Mouse (Mus musculus) liver, embryonic 11.5 days (tissue): ENCODE results near the gene 9030025P20Rik. TPM values are rescaled to one million over a fixed set of nuclear protein-coding genes. Genes with fewer than 3 reads are reported as not detected.
"Not testable (repeated sequence)": the region's sequence is repeated elsewhere in the genome, so short reads cannot be mapped to it uniquely, and the experiment has no call there.

Source experiments
- ATAC-seq: fragments of 200-750 bp; cut with Nextera tagmentation; replicated peaks from 2 replicates; pipeline ENCODE4 v1.8.0; 2017; ENCODE audit warnings: moderate number of reproducible peaks, mild to moderate bottlenecking, moderate TSS enrichment, moderate library complexity; ENCODE audit not compliant: low FRiP score
- DNase-seq: peaks from one replicate; pipeline ENCODE4 v3.0.0-alpha.2; 2017; ENCODE audit warnings: low spot score
- H3K27ac ChIP-seq: fragments of 300-500 bp; sonication (generic); 2 replicates; pipeline ENCODE4 v1.5.1; 2014; ENCODE audit warnings: mild to moderate bottlenecking, low read depth, low read length, control low read depth
- H3K27me3 ChIP-seq: fragments of 300-500 bp; sonication (generic); replicated peaks from 2 replicates; pipeline ENCODE4 v1.6.1; 2014; ENCODE audit warnings: low read length, mixed read lengths; ENCODE audit not compliant: control insufficient read depth, insufficient read depth
- H3K36me3 ChIP-seq: fragments of 300-500 bp; sonication (generic); 2 replicates; pipeline ENCODE4 v1.6.1; 2014; ENCODE audit warnings: mild to moderate bottlenecking, low read length, moderate library complexity, mixed read lengths; ENCODE audit not compliant: control insufficient read depth, insufficient read depth
- H3K4me1 ChIP-seq: fragments of 300-500 bp; sonication (generic); replicated peaks from 2 replicates; pipeline ENCODE4 v1.6.1; 2014; ENCODE audit warnings: low read length, mixed read lengths; ENCODE audit not compliant: control insufficient read depth, insufficient read depth
- H3K4me2 ChIP-seq: fragments of 300-500 bp; sonication (generic); 2 replicates; pipeline ENCODE4 v1.6.1; 2014; ENCODE audit warnings: mild to moderate bottlenecking, control low read depth, moderate library complexity
- H3K4me3 ChIP-seq: fragments of 300-500 bp; sonication (generic); 2 replicates; pipeline ENCODE4 v1.5.1; 2014; ENCODE audit warnings: low read depth, low read length, control low read depth
- H3K9ac ChIP-seq: fragments of 300-500 bp; sonication (generic); 2 replicates; pipeline ENCODE4 v1.6.1; 2014; ENCODE audit warnings: low read depth, low read length, control low read depth
- H3K9me3 ChIP-seq: fragments of 300-500 bp; sonication (generic); 2 replicates; pipeline ENCODE4 v1.6.1; 2016; ENCODE audit warnings: low read length, inconsistent platforms, mixed read lengths; ENCODE audit not compliant: control insufficient read depth
- whole genome bisulfite sequencing: fragments of 180-500 bp; shearing (Covaris S2); extraction: QIAGEN DNeasy Blood & Tissue Kit; methylation state at CpG from one replicate; pipeline ENCODE4 v1.1.7; 2014; 5-methylcytosine and 5-hydroxymethylcytosine counted together
- polyA plus RNA-seq: library from polyadenylated mRNA; unstranded; fragments of >200 nt; fragmentation: Nextera tagmentation; extraction: Ambion mirVana; gene quantifications from 2 replicates; pipeline ENCODE4 v1.2.1, GENCODE M21; 2014

Gene 9030025P20Rik
- polyA plus RNA-seq, 1 experiment from 2014 or later = 8.2 TPM

GRCm38 (mm10) chr17:14943729-14944059 lies 34.6 kb upstream of the 9030025P20Rik start:
- H3K4me3 ChIP-seq = peak overlapping the region; percentile 81
- DNase-seq (no peak), ATAC-seq (peak; percentile 27)
- peak overlapping the region; percentile 27; the same call in 1 of the 2 replicates for H3K27ac ChIP-seq
- H3K9ac ChIP-seq = peak overlapping the region; percentile 77
- no peaks in the 10 kb centered on the region for H3K9me3 ChIP-seq
- WGBS = 16% methylated on average over 16 of the region's 16 CpGs
- H3K4me2 ChIP-seq = peak overlapping the region; percentile 84
- H3K27me3 ChIP-seq = no peaks in the 10 kb centered on the region
- H3K36me3 ChIP-seq = peaks cover 11% of the 10 kb centered on the region; the same call in 1 of the 2 replicates
- peaks cover 6% of the 10 kb centered on the region for H3K4me1 ChIP-seq

GRCm38 (mm10) chr17:14944551-14944950 lies 33.7 kb upstream of the 9030025P20Rik start:
- H3K27ac ChIP-seq = no peak overlapping the region
- WGBS = 73% methylated on average over 1 of the region's 1 CpGs
- DNase-seq (no peak), ATAC-seq (no peak)
- no peak overlapping the region; the same call in 1 of the 2 replicates for H3K4me3 ChIP-seq
- peaks cover 6% of the 10 kb centered on the region for H3K4me1 ChIP-seq
- H3K27me3 ChIP-seq = no peaks in the 10 kb centered on the region
- no peaks in the 10 kb centered on the region for H3K9me3 ChIP-seq
- no peak overlapping the region for H3K9ac ChIP-seq
- peaks cover 13% of the 10 kb centered on the region for H3K36me3 ChIP-seq
- H3K4me2 ChIP-seq = peak overlapping the region; percentile 84

- H3K4me2 ChIP-seq = no peak overlapping the region
These were observed 29.0 kb upstream of the 9030025P20Rik start for GRCm38 (mm10) chr17:14949161-14949827.

DNA sequence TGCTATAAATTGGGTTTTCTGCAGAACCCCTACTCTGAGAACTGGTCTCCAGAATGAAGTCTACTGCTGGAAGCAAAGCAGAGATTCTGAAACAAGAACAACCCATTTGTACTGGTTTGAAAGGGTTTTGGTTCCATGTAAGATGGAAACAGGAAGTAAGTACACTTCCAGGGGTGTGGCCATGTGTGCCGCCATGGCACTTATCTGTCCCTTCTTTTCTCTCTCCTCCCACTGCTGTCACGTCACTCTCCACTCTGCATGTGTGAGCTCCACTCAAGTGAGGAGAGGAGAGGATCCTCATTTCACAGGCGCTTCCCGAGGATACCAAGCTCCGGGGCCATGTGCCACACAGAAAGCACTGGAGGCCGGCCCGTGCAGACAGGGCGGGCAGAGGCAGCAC lies 24.8 kb upstream of the 9030025P20Rik start:
- peaks cover 9% of the 10 kb centered on the region for H3K4me1 ChIP-seq
- peak; percentile 63 for ATAC-seq
- H3K36me3 ChIP-seq = peaks cover 36% of the 10 kb centered on the region
- no peak overlapping the region for H3K9ac ChIP-seq
- no peak overlapping the region for H3K4me2 ChIP-seq
- WGBS = 71% methylated on average over 8 of the region's 8 CpGs
- no peak overlapping the region for H3K4me3 ChIP-seq
- no peak for DNase-seq
- H3K9me3 ChIP-seq = no peaks in the 10 kb centered on the region
- no peaks in the 10 kb centered on the region for H3K27me3 ChIP-seq
- no peak overlapping the region for H3K27ac ChIP-seq

More at GRCm38 (mm10) chr17:14949161-14949827, 29.0 kb upstream of the 9030025P20Rik start:
- Histone ChIP-seq H3K27me3 (no peaks in the 10 kb centered on the region), H3K27ac (no peak overlapping the region), H3K4me1 (peaks cover 3% of the 10 kb centered on the region), H3K36me3 (peaks cover 39% of the 10 kb centered on the region), H3K9me3 (no peaks in the 10 kb centered on the region), H3K9ac (no peak overlapping the region), H3K4me3 (no peak overlapping the region)
- WGBS = 85% methylated on average over 7 of the region's 7 CpGs
- DNase-seq (no peak), ATAC-seq (no peak)

DNA sequence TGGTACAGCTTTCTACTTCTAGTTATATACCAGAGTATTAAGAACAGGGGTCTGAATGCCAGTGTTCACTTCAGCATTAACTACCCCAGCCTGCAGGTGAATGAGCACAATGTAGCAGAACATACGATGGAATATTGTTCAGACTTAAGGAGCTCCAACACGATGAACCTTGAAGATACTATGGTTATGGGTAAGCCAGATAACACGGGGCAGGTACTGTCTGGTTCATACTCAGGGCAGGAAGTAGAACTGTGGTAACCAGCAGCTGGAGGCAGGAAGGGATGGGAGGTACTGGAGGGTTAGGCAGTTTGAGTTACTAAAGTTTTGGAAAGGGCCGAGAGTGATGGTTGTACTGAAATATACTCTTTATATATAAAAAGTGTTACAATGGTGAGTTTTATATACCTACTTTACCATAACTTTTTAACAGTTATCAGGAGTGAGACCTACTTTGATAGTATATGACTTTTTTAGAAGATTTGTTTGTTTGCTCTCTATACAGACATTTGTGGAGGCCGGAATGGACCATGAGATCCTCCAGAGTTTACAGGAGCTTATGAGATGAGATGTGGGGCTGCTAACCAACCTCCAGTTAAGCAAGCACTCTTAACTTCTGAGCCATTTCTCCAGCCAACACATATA lies 19.5 kb upstream of the 9030025P20Rik start:
- DNase-seq (no peak), ATAC-seq (no peak)
- Histone ChIP-seq H3K4me3 (peak overlapping the region; percentile 28; the same call in 1 of the 2 replicates), H3K4me1 (peaks cover 19% of the 10 kb centered on the region), H3K4me2 (peak overlapping the region; percentile 82), H3K9me3 (no peaks in the 10 kb centered on the region), H3K36me3 (peaks cover 14% of the 10 kb centered on the region), H3K27ac (peak overlapping the region; percentile 7; the same call in 1 of the 2 replicates), H3K9ac (peak overlapping the region; percentile 20; the same call in 1 of the 2 replicates), H3K27me3 (no peaks in the 10 kb centered on the region)
- 66% methylated on average over 5 of the region's 5 CpGs for WGBS

DNA sequence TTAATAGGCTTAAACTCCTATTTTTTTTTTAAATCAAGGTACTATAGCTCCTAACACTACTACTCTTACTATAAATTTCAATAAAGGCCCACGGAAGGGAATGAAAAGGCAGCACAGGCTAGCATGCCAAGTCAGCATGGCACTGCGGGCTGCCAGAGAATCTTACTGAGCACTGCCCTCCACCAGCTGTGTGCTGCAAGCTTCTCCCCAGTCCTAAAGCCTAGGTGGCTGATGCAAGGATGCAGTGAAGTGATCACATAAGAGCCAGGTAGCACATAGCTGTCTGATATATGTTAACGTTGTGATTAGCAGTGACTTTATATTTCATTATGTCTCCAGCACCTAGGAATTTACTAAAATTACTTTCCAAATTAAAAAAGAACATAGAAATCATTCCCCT lies 18.3 kb upstream of the 9030025P20Rik start:
- H3K27me3 ChIP-seq = no peaks in the 10 kb centered on the region
- peak overlapping the region; percentile 76 for H3K4me3 ChIP-seq
- peak overlapping the region; percentile 82 for H3K4me2 ChIP-seq
- H3K36me3 ChIP-seq = peaks cover 9% of the 10 kb centered on the region; the same call in 1 of the 2 replicates
- ATAC-seq = no peak
- H3K9ac ChIP-seq = peak overlapping the region; percentile 66
- no peak for DNase-seq
- no peaks in the 10 kb centered on the region for H3K9me3 ChIP-seq
- 33% methylated on average over 3 of the region's 3 CpGs for WGBS
- peaks cover 19% of the 10 kb centered on the region for H3K4me1 ChIP-seq
- peak overlapping the region; percentile 48; the same call in 1 of the 2 replicates for H3K27ac ChIP-seq

- Histone ChIP-seq H3K4me3 (peak overlapping the region; percentile 76), H3K4me1 (peaks cover 19% of the 10 kb centered on the region), H3K9me3 (no peaks in the 10 kb centered on the region), H3K27ac (peak overlapping the region; percentile 82), H3K4me2 (peak overlapping the region; percentile 82), H3K36me3 (peaks cover 9% of the 10 kb centered on the region; the same call in 1 of the 2 replicates), H3K27me3 (no peaks in the 10 kb centered on the region), H3K9ac (peak overlapping the region; percentile 88)
- under 1% methylated on average over 20 of the region's 23 CpGs for WGBS
- DNase-seq (peak; percentile 40), ATAC-seq (peak; percentile 7)
These were observed 17.7 kb upstream of the 9030025P20Rik start for GRCm38 (mm10) chr17:14960520-14960919.

GRCm38 (mm10) chr17:14960951-14961556 lies 17.2 kb upstream of the 9030025P20Rik start, which contains the start of gene Phf10:
TSS of gene Phf10 (minus strand) at chr17:14961273.
- H3K4me2 ChIP-seq = peak within 1 kb of the TSS; percentile 82
- H3K9me3 ChIP-seq, H3K27me3 ChIP-seq, H3K36me3 ChIP-seq: not testable (repeated sequence)
- H3K4me3 ChIP-seq = peak within 1 kb of the TSS; percentile 76
- H3K4me1 ChIP-seq = peaks cover 19% of the 10 kb centered on the region
- ATAC-seq = peak; percentile 65
- peak within 1 kb of the TSS; percentile 88 for H3K9ac ChIP-seq
- under 1% methylated on average over 44 of the region's 100 CpGs for WGBS
- peak; percentile 52 for DNase-seq
- peak within 1 kb of the TSS; percentile 82 for H3K27ac ChIP-seq
